Mouse (Mus musculus): ENCODE measurements around the gene Pde4a.

The Pde4a gene

GRCm38 (mm10) chr9:21149654-21150419 lies 15.7 kb upstream of the Pde4a start, which contains the start of gene Cdc37:
Gene Cdc37, minus strand, starts transcription at chr9:21149982.
- peak; percentile 91 for DNase-seq

GRCm38 (mm10) chr9:21152715-21153114 lies 12.8 kb upstream of the Pde4a start:
- peak; percentile 68 for DNase-seq

- no peak for DNase-seq
These were observed 12.2 kb upstream of the Pde4a start for GRCm38 (mm10) chr9:21153331-21153730.

GRCm38 (mm10) chr9:21153833-21154232 lies 11.7 kb upstream of the Pde4a start:
- no peak for DNase-seq

- DNase-seq, result no peak
These were observed 10.7 kb upstream of the Pde4a start for GRCm38 (mm10) chr9:21154787-21155186.

- peak; percentile 85 for DNase-seq
These were observed 4.2 kb upstream of the Pde4a start for GRCm38 (mm10) chr9:21161209-21161909.

- DNase-seq, result no peak
These were observed 2.1 kb upstream of the Pde4a start for GRCm38 (mm10) chr9:21163086-21164050.

- DNase-seq, result no peak
These were observed 1.4 kb upstream of the Pde4a start for GRCm38 (mm10) chr9:21164072-21164471.

GRCm38 (mm10) chr9:21165952-21166451 lies 488 bp downstream of the Pde4a start:
- DNase-seq, result peak; percentile 58

GRCm38 (mm10) chr9:21166516-21166915 lies 1.0 kb downstream of the Pde4a start:
- DNase-seq, result no peak

GRCm38 (mm10) chr9:21167140-21168097 lies 1.9 kb downstream of the Pde4a start:
- DNase-seq, result peak; percentile 36

GRCm38 (mm10) chr9:21168161-21169123 lies 2.9 kb downstream of the Pde4a start:
- DNase-seq, result peak; percentile 82

GRCm38 (mm10) chr9:21169157-21169556 lies 3.6 kb downstream of the Pde4a start:
- DNase-seq, result no peak

GRCm38 (mm10) chr9:21172364-21172763 lies 6.8 kb downstream of the Pde4a start:
- DNase-seq, result peak; percentile 13

- no peak for DNase-seq
These were observed 14.9 kb downstream of the Pde4a start for GRCm38 (mm10) chr9:21180402-21180801.

- DNase-seq, result no peak
These were observed 15.3 kb downstream of the Pde4a start for GRCm38 (mm10) chr9:21180841-21181240.

GRCm38 (mm10) chr9:21181421-21182220 lies 16.1 kb downstream of the Pde4a start:
- no peak for DNase-seq

- DNase-seq, result no peak
These were observed 17.9 kb downstream of the Pde4a start for GRCm38 (mm10) chr9:21183421-21183820.

GRCm38 (mm10) chr9:21183905-21184413 lies 18.4 kb downstream of the Pde4a start:
- peak; percentile 58 for DNase-seq
